Mouse (Mus musculus): ENCODE data around the gene Caprin2. TPM values are rescaled to one million over a fixed set of nuclear protein-coding genes. Genes with fewer than 3 reads are reported as not detected.

Caprin2 gene
- polyA plus RNA-seq, 1 experiment: 6.7 TPM

- DNase-seq: no peak
- 91% methylated on average over 9 of the region's 9 CpGs for WGBS
- Histone ChIP-seq H3K27me3 (replicated peaks; ENCODE audit: control insufficient read depth, insufficient read depth, low read length) (no peaks in the 10 kb centered on the region), H3K4me1 (ENCODE audit: control insufficient read depth, insufficient read depth, low read length) (no peaks in the 10 kb centered on the region), H3K4me3 (ENCODE audit: insufficient read depth, low read depth, low read length) (no peak overlapping the region), H3K27ac (ENCODE audit: insufficient read depth, low read depth, low read length) (no peak overlapping the region), H3K36me3 (ENCODE audit: control insufficient read depth, insufficient read depth, low read length) (no peaks in the 10 kb centered on the region)
- TF ChIP-seq CTCF (conservative IDR thresholded peaks at IDR 0.05; ENCODE audit: insufficient read depth, insufficient read length, low read depth, low read length) (no peak), POLR2A (IDR thresholded peaks at IDR 0.05; ENCODE audit: low read depth, low read length) (no peak)
Measured at GRCm38 (mm10) chr6:148906958-148907357, 10.9 kb upstream of the Caprin2 start.

- Histone ChIP-seq H3K27me3 (replicated peaks; ENCODE audit: control insufficient read depth, insufficient read depth, low read length) (no peaks in the 10 kb centered on the region), H3K36me3 (ENCODE audit: control insufficient read depth, insufficient read depth, low read length) (no peaks in the 10 kb centered on the region), H3K27ac (ENCODE audit: insufficient read depth, low read depth, low read length) (no peak overlapping the region), H3K4me1 (ENCODE audit: control insufficient read depth, insufficient read depth, low read length) (no peaks in the 10 kb centered on the region), H3K4me3 (ENCODE audit: insufficient read depth, low read depth, low read length) (no peak overlapping the region)
- 88% methylated on average over 3 of the region's 3 CpGs for WGBS
- no peak for TF ChIP-seq POLR2A (IDR thresholded peaks at IDR 0.05; ENCODE audit: low read depth, low read length)
- TF ChIP-seq CTCF (conservative IDR thresholded peaks at IDR 0.05; ENCODE audit: insufficient read depth, insufficient read length, low read depth, low read length): no peak
- DNase-seq: no peak
Measured at GRCm38 (mm10) chr6:148902728-148903127, 6.7 kb upstream of the Caprin2 start.

GRCm38 (mm10) chr6:148896507-148896851 lies 442 bp upstream of the Caprin2 start:
- Histone ChIP-seq H3K36me3 (ENCODE audit: control insufficient read depth, insufficient read depth, low read length) (no peaks in the 10 kb centered on the region), H3K4me1 (ENCODE audit: control insufficient read depth, insufficient read depth, low read length) (no peaks in the 10 kb centered on the region), H3K27me3 (replicated peaks; ENCODE audit: control insufficient read depth, insufficient read depth, low read length) (no peaks in the 10 kb centered on the region), H3K27ac (ENCODE audit: insufficient read depth, low read depth, low read length) (peak overlapping the region; percentile 25), H3K4me3 (ENCODE audit: insufficient read depth, low read depth, low read length) (peak overlapping the region; percentile 81)
- 54% methylated on average over 6 of the region's 6 CpGs for WGBS
- TF ChIP-seq CTCF (conservative IDR thresholded peaks at IDR 0.05; ENCODE audit: insufficient read depth, insufficient read length, low read depth, low read length) (no peak), POLR2A (IDR thresholded peaks at IDR 0.05; ENCODE audit: low read depth, low read length) (no peak)
- no peak for DNase-seq

GRCm38 (mm10) chr6:148894888-148895772 lies 907 bp downstream of the Caprin2 start:
- H3K36me3 ChIP-seq (ENCODE audit: control insufficient read depth, insufficient read depth, low read length): no peaks in the 10 kb centered on the region
- no peak overlapping the region for H3K27ac ChIP-seq (ENCODE audit: insufficient read depth, low read depth, low read length)
- no peaks in the 10 kb centered on the region for H3K27me3 ChIP-seq (replicated peaks; ENCODE audit: control insufficient read depth, insufficient read depth, low read length)
- DNase-seq: no peak
- WGBS: 11% methylated on average over 18 of the region's 18 CpGs
- TF ChIP-seq POLR2A (IDR thresholded peaks at IDR 0.05; ENCODE audit: low read depth, low read length) (no peak), CTCF (conservative IDR thresholded peaks at IDR 0.05; ENCODE audit: insufficient read depth, insufficient read length, low read depth, low read length) (no peak)
- H3K4me3 ChIP-seq (ENCODE audit: insufficient read depth, low read depth, low read length): peak overlapping the region; percentile 81
- H3K4me1 ChIP-seq (ENCODE audit: control insufficient read depth, insufficient read depth, low read length): no peaks in the 10 kb centered on the region

GRCm38 (mm10) chr6:148873911-148874310 lies 22.1 kb downstream of the Caprin2 start:
- no peaks in the 10 kb centered on the region for H3K4me1 ChIP-seq (ENCODE audit: control insufficient read depth, insufficient read depth, low read length)
- WGBS: 98% methylated on average over 1 of the region's 1 CpGs
- TF ChIP-seq CTCF (conservative IDR thresholded peaks at IDR 0.05; ENCODE audit: insufficient read depth, insufficient read length, low read depth, low read length): no peak
- no peak for TF ChIP-seq POLR2A (IDR thresholded peaks at IDR 0.05; ENCODE audit: low read depth, low read length)
- no peak overlapping the region for H3K4me3 ChIP-seq (ENCODE audit: insufficient read depth, low read depth, low read length)
- H3K36me3 ChIP-seq (ENCODE audit: control insufficient read depth, insufficient read depth, low read length): no peaks in the 10 kb centered on the region
- no peaks in the 10 kb centered on the region for H3K27me3 ChIP-seq (replicated peaks; ENCODE audit: control insufficient read depth, insufficient read depth, low read length)
- no peak overlapping the region for H3K27ac ChIP-seq (ENCODE audit: insufficient read depth, low read depth, low read length)
- no peak for DNase-seq

GRCm38 (mm10) chr6:148845629-148846028 lies 50.4 kb downstream of the Caprin2 start:
- TF ChIP-seq POLR2A (IDR thresholded peaks at IDR 0.05; ENCODE audit: low read depth, low read length) (no peak), CTCF (conservative IDR thresholded peaks at IDR 0.05; ENCODE audit: insufficient read depth, insufficient read length, low read depth, low read length) (no peak)
- H3K4me3 ChIP-seq (ENCODE audit: insufficient read depth, low read depth, low read length): no peak overlapping the region
- no peaks in the 10 kb centered on the region for H3K4me1 ChIP-seq (ENCODE audit: control insufficient read depth, insufficient read depth, low read length)
- H3K36me3 ChIP-seq (ENCODE audit: control insufficient read depth, insufficient read depth, low read length): no peaks in the 10 kb centered on the region
- no peak for DNase-seq
- no peaks in the 10 kb centered on the region for H3K27me3 ChIP-seq (replicated peaks; ENCODE audit: control insufficient read depth, insufficient read depth, low read length)
- H3K27ac ChIP-seq (ENCODE audit: insufficient read depth, low read depth, low read length): no peak overlapping the region

GRCm38 (mm10) chr6:148841760-148842159 lies 54.3 kb downstream of the Caprin2 start:
- TF ChIP-seq POLR2A (IDR thresholded peaks at IDR 0.05; ENCODE audit: low read depth, low read length) (no peak), CTCF (conservative IDR thresholded peaks at IDR 0.05; ENCODE audit: insufficient read depth, insufficient read length, low read depth, low read length) (no peak)
- H3K27me3 ChIP-seq (replicated peaks; ENCODE audit: control insufficient read depth, insufficient read depth, low read length): no peaks in the 10 kb centered on the region
- no peaks in the 10 kb centered on the region for H3K4me1 ChIP-seq (ENCODE audit: control insufficient read depth, insufficient read depth, low read length)
- DNase-seq: no peak
- 95% methylated on average over 1 of the region's 1 CpGs for WGBS
- no peak overlapping the region for H3K4me3 ChIP-seq (ENCODE audit: insufficient read depth, low read depth, low read length)
- no peak overlapping the region for H3K27ac ChIP-seq (ENCODE audit: insufficient read depth, low read depth, low read length)
- H3K36me3 ChIP-seq (ENCODE audit: control insufficient read depth, insufficient read depth, low read length): no peaks in the 10 kb centered on the region
